Mouse (Mus musculus) cerebellum, adult 11-12 months (tissue): ENCODE data around the gene Mettl6.

Experiments
- DNase-seq: peaks from one replicate; pipeline ENCODE4 v3.0.0; 2022

Mettl6 gene

GRCm38 (mm10) chr14:31431789-31432330, 63.0 kb downstream of the Mettl6 start:
- DNase-seq = no peak

GRCm38 (mm10) chr14:31429004-31429395, 65.8 kb downstream of the Mettl6 start:
- peak; percentile 43 for DNase-seq

DNA sequence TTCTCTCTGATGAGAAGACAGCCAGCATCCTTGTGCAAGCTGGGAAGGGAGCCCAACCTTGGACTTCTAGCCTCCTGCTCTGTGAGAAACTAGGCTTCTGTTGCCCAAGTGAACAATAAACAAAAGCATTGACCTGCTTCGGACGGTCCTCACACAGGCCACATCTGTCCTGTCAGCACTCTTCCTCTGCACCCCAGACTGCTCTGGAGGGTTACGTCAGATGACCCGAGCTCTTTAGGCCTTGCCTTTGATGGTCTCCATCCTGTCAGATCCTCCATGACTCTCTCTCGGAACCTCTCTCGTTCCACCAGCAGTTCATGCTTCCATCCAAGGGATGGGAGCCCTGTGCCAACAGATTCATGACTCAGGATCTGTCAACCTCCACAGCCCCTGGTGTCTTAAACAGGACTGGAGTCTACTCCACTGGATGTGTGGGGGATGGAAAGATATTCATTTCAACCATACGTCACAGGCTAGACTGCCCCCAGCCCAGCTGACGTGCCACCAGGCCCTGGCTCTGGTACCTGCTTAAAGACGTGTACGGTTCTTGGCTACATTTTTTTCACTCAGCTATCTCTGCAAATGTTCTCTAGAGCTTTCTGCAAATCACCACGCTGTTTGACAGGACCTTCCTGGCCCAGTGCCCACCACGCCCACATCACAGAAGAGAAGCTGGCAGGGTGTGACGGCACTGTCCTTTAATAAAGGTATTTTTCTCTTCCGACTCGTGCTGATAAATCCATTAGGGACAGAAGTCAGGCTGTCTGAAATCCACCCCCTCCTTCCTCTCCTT, 66.4 kb downstream of the Mettl6 start:
- DNase-seq = peak; percentile 82
